Mouse (Mus musculus): ENCODE data around the gene Iqsec2.

Gene Iqsec2

GRCm38 (mm10) chrX:152244492-152245189 is 100.6 kb downstream of the Iqsec2 start:
- in situ Hi-C loops (cut with MboI): no loop called here

GRCm38 (mm10) chrX:152271189-152271588 is 127.1 kb downstream of the Iqsec2 start:
- in situ Hi-C loops (cut with MboI): no loop called here

All from mature B cell (primary cell).